Mouse (Mus musculus) hindbrain, postnatal 0 days (tissue): ENCODE results near the gene Arsa. TPM values are rescaled to one million over a fixed set of nuclear protein-coding genes. Genes with fewer than 3 reads are reported as not detected.

Source experiments
- ATAC-seq: fragments of 200-750 bp; cut with Nextera tagmentation; 2 replicates; pipeline ENCODE4 v1.8.0; 2017; ENCODE audit warnings: mild to moderate bottlenecking, moderate TSS enrichment, moderate library complexity
- DNase-seq: peaks from one replicate; pipeline ENCODE4 v3.0.0-alpha.2; 2015; ENCODE audit warnings: low spot score
- H3K27ac ChIP-seq: fragments of 300-500 bp; sonication (generic); 2 replicates; pipeline ENCODE4 v1.5.1; 2014; ENCODE audit warnings: mild to moderate bottlenecking
- H3K27me3 ChIP-seq: fragments of 300-500 bp; sonication (generic); 2 replicates; pipeline ENCODE4 v1.6.1; 2014; ENCODE audit warnings: low read length, mixed read lengths; ENCODE audit not compliant: insufficient read depth
- H3K36me3 ChIP-seq: fragments of 300-500 bp; sonication (generic); 2 replicates; pipeline ENCODE4 v1.6.1; 2014; ENCODE audit warnings: low read length, mixed read lengths; ENCODE audit not compliant: insufficient read depth
- H3K4me1 ChIP-seq: fragments of 300-500 bp; sonication (generic); 2 replicates; pipeline ENCODE4 v1.6.1; 2014; ENCODE audit warnings: antibody characterized with exemption, low read length, mixed read lengths; ENCODE audit not compliant: insufficient read depth
- H3K4me2 ChIP-seq: fragments of 300-500 bp; sonication (generic); 2 replicates; pipeline ENCODE4 v1.6.1; 2014; ENCODE audit warnings: low read depth, mild to moderate bottlenecking, low read length, moderate library complexity, mixed read lengths
- H3K4me3 ChIP-seq: fragments of 300-500 bp; sonication (generic); 2 replicates; pipeline ENCODE4 v1.5.1; 2014; ENCODE audit warnings: low read length
- H3K9ac ChIP-seq: fragments of 300-500 bp; sonication (generic); replicated peaks from 2 replicates; pipeline ENCODE4 v1.6.1; 2014; ENCODE audit warnings: mild to moderate bottlenecking, low read length, moderate library complexity, mixed read lengths
- H3K9me3 ChIP-seq: fragments of 300-500 bp; sonication (generic); 2 replicates; pipeline ENCODE4 v1.6.1; 2016; ENCODE audit warnings: low read length, mixed read lengths
- CTCF ChIP-seq: IDR thresholded peaks from 2 replicates; pipeline ENCODE4 v1.5.1; 2016; ENCODE audit warnings: antibody characterized with exemption, control low read depth, low read depth
- WGBS: fragments of 180-500 bp; shearing (Covaris S2); extraction: QIAGEN DNeasy Blood & Tissue Kit; methylation state at CpG from one replicate; pipeline ENCODE4 v1.1.7; 2014; 5-methylcytosine and 5-hydroxymethylcytosine counted together
- polyA plus RNA-seq: library from polyadenylated mRNA; unstranded; fragments of >200 nt; fragmentation: Nextera tagmentation; extraction: Ambion mirVana; gene quantifications from 2 replicates; pipeline ENCODE4 v1.2.1, GENCODE M21; 2015
- total RNA-seq: library from RNA; depleted of rRNA; stranded (reverse); fragments of >200 nt; gene quantifications from 2 replicates; pipeline ENCODE4 v1.2.3, GENCODE M21; 2014

Gene Arsa
- total and polyA plus RNA-seq, 2 experiments from 2014 or later = 28.9 to 35.8 TPM

- DNase-seq = peak; percentile 58
- H3K4me2 ChIP-seq = peak overlapping the region; percentile 84
- peak overlapping the region; percentile 83 for H3K9ac ChIP-seq
- peak overlapping the region; percentile 92 for H3K27ac ChIP-seq
- no peak for TF ChIP-seq CTCF
- peaks cover 5% of the 10 kb centered on the region; the same call in 1 of the 2 replicates for H3K4me1 ChIP-seq
- peaks cover 4% of the 10 kb centered on the region; the same call in 1 of the 2 replicates for H3K36me3 ChIP-seq
- H3K9me3 ChIP-seq = no peaks in the 10 kb centered on the region
- H3K27me3 ChIP-seq = no peaks in the 10 kb centered on the region
- peak; percentile 50 for ATAC-seq
- 1% methylated on average over 35 of the region's 35 CpGs for WGBS
- H3K4me3 ChIP-seq = peak overlapping the region; percentile 86
Measured at GRCm38 (mm10) chr15:89500221-89500791, 23.1 kb upstream of the Arsa start.

GRCm38 (mm10) chr15:89499784-89500220 lies 22.6 kb upstream of the Arsa start:
- Histone ChIP-seq H3K27ac (peak overlapping the region; percentile 92), H3K9ac (peak overlapping the region; percentile 83), H3K36me3 (peaks cover 4% of the 10 kb centered on the region; the same call in 1 of the 2 replicates), H3K9me3 (no peaks in the 10 kb centered on the region), H3K4me2 (peak overlapping the region; percentile 84), H3K4me3 (peak overlapping the region; percentile 86), H3K4me1 (peaks cover 5% of the 10 kb centered on the region; the same call in 1 of the 2 replicates), H3K27me3 (no peaks in the 10 kb centered on the region)
- 0% methylated on average over 36 of the region's 60 CpGs for WGBS
- peak; percentile 73 for ATAC-seq
- DNase-seq = peak; percentile 90
- no peak for TF ChIP-seq CTCF

GRCm38 (mm10) chr15:89498961-89499688 lies 21.9 kb upstream of the Arsa start, which contains the start of gene Shank3:
Gene Shank3 (plus strand): TSS chr15:89499623.
- H3K4me2 ChIP-seq = peak within 1 kb of the TSS; percentile 84
- peaks cover 5% of the 10 kb centered on the region; the same call in 1 of the 2 replicates for H3K4me1 ChIP-seq
- no peaks in the 10 kb centered on the region for H3K27me3 ChIP-seq
- H3K9me3 ChIP-seq = no peaks in the 10 kb centered on the region
- DNase-seq (peak; percentile 67), ATAC-seq (peak; percentile 60)
- H3K36me3 ChIP-seq = peaks cover 3% of the 10 kb centered on the region; the same call in 1 of the 2 replicates
- no peak for TF ChIP-seq CTCF
- H3K27ac ChIP-seq = peak within 1 kb of the TSS; percentile 92
- peak within 1 kb of the TSS; percentile 83 for H3K9ac ChIP-seq
- H3K4me3 ChIP-seq = peak within 1 kb of the TSS; percentile 86
- WGBS = under 1% methylated on average over 34 of the region's 72 CpGs

DNA sequence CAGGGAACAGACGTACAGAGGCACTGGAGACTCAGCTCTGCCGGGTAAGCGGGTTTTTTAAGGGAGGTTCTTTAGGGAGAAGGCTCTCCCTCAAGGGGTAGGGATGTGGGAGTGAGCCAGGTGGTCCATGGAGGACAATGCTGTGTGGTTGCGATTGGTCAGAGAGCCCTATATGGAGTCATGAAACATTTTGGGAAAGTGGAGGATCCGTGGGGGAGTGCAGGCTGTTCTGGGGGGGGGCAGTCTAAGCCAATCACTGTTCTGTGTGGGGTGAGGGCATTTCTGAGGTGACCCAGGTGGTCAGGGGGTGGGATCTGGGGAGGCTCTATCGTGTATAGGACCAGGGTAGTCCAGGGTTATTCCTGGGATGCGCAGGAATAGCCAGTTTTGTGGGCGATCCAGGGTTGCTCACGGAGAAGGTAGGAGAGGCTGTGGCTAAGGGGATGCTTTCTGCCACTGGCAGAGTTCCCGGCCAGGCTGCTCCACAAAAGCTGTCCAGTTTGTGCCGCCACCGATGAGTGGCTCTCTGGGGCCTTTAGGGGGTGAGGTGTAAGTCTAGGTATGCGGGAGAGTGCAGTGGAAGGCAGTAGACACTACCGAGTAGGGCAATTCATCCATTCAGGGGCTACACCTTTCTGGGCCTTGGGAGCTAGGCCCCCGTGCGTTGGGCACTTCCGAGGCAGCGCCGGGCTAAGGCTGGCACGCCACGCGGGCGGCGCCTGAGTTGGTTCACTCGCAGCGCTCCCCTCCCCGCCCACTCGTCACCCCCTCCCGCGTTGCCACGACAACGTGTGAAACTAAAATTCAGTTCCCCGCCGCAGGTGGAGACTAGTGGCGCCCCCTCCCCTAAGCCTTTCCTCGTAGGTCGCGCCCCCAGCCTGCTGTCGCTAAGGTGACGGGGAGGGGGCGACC lies 21.1 kb upstream of the Arsa start:
- peak overlapping the region; percentile 92; the same call in 1 of the 2 replicates for H3K27ac ChIP-seq
- peaks cover 5% of the 10 kb centered on the region; the same call in 1 of the 2 replicates for H3K4me1 ChIP-seq
- H3K36me3 ChIP-seq = no peaks in the 10 kb centered on the region; the same call in 1 of the 2 replicates

GRCm38 (mm10) chr15:89497391-89498048 lies 20.3 kb upstream of the Arsa start:
- Histone ChIP-seq H3K4me3 (no peak overlapping the region; the same call in 1 of the 2 replicates), H3K27me3 (no peaks in the 10 kb centered on the region), H3K36me3 (no peaks in the 10 kb centered on the region), H3K9ac (0 out of 2 replicates have a peak overlapping the region, but pooled peaks have one; percentile 83), H3K27ac (peak overlapping the region; percentile 92; the same call in 1 of the 2 replicates), H3K4me2 (peak overlapping the region; percentile 84), H3K4me1 (peaks cover 5% of the 10 kb centered on the region; the same call in 1 of the 2 replicates), H3K9me3 (no peaks in the 10 kb centered on the region)
- no peak for DNase-seq
- WGBS = 33% methylated on average over 4 of the region's 4 CpGs
- no peak for TF ChIP-seq CTCF
- no peak for ATAC-seq

More for the DNA sequence above, 21.1 kb upstream of the Arsa start:
- no peaks in the 10 kb centered on the region for H3K27me3 ChIP-seq
- no peaks in the 10 kb centered on the region for H3K9me3 ChIP-seq
- peak overlapping the region; percentile 86 for H3K4me3 ChIP-seq
- TF ChIP-seq CTCF = no peak; the same call in 1 of the 2 replicates
- 5% methylated on average over 40 of the region's 41 CpGs for WGBS
- peak; percentile 83 for DNase-seq
- ATAC-seq = peak; percentile 33
- H3K9ac ChIP-seq = peak overlapping the region; percentile 83
- peak overlapping the region; percentile 84 for H3K4me2 ChIP-seq
